Mouse (Mus musculus): ENCODE data around the gene H2afb2. TPM values are rescaled to one million over a fixed set of nuclear protein-coding genes. Genes with fewer than 3 reads are reported as not detected.

Gene H2afb2
- total RNA-seq (2021): not detected
- not detected in 2 replicates for polyA plus RNA-seq (2012; rRNA removed)
- long read RNA-seq: 0 reads

DNA sequence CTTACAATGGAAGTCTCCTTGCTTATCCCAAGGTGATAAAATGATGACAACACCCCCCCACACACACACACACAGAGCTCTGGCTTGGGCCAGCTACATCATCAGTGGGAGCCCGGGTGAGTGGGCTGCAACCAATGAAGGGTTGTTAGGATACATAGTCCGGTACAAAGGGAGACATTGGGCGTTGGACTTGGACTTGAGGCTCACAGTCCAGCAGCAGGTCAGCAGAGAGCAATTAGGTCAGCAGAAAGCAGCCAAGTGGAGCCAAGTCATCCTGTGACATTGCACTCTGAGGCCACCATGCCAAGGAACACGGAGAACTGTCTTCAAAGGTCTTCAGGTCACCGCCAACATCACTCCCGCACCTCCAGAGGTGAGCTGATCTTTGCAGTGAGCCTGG, at the start of gene H2afb2:
Gene H2afb2, plus strand, starts transcription at position 301 of the 400 bp plus-strand sequence.
- no peak within 1 kb of the TSS for H3K9ac ChIP-seq (ENCODE audit: low read depth, low read length)
- no peak within 1 kb of the TSS for H3K4me3 ChIP-seq
- intact Hi-C loops (cut with DNase I): no loop called here
- H3K4me1 ChIP-seq (ENCODE audit: control insufficient read depth, insufficient read depth, low read length): no peaks in the 10 kb centered on the region
- no peaks in the 10 kb centered on the region for H3K79me2 ChIP-seq (replicated peaks; ENCODE audit: control insufficient read depth, insufficient read depth, low read length)
- 67% methylated on average over 6 of the region's 6 CpGs for WGBS
- TF ChIP-seq CTCF (IDR thresholded peaks at IDR 0.05) (no peak), EP300 (IDR thresholded peaks at IDR 0.05; ENCODE audit: insufficient read depth, low read depth, low read length) (no peak), POLR2A (IDR thresholded peaks at IDR 0.05; ENCODE audit: insufficient read depth, low read depth, low read length) (no peak)
- DNase-seq: no peak
- no peak within 1 kb of the TSS for H3K27ac ChIP-seq
- H3K36me3 ChIP-seq (ENCODE audit: control insufficient read depth, insufficient read depth, low read length): no peaks in the 10 kb centered on the region
- no peaks in the 10 kb centered on the region for H3K27me3 ChIP-seq (ENCODE audit: control insufficient read depth, insufficient read depth, low read length)

Other genes with a start within 250 kb of the H2afb2 start
- not detected for gene Cpxcr1, start 232.2 kb upstream of the H2afb2 start, total RNA-seq (2021)
- not detected in 2 replicates for gene Cpxcr1, start 232.2 kb upstream of the H2afb2 start, polyA plus RNA-seq (2012; rRNA removed)

Data from heart, adult 2 months (tissue).